Mouse (Mus musculus) left cerebral cortex, adult 8-10 months (tissue): ENCODE data around the gene Ltb. TPM values are rescaled to one million over a fixed set of nuclear protein-coding genes. Genes with fewer than 3 reads are reported as not detected.
A peak's percentile ranks its signal among the peaks of the same experiment; 100 is the strongest.

Source experiments
- DNase-seq, 2 experiments: peaks; one replicate each; pipeline ENCODE4 v3.0.0; 2022; ENCODE audit warnings: low spot score in 2 of 2
- total RNA-seq, 4 experiments: library from RNA; stranded (reverse); gene quantifications; 2 replicates each; pipeline ENCODE4 v1.2.4; 2022

Ltb gene
- total RNA-seq, 4 experiments from 2014 or later = 1.0 to 1.6 (median 1.2) TPM; not detected in 1

DNA sequence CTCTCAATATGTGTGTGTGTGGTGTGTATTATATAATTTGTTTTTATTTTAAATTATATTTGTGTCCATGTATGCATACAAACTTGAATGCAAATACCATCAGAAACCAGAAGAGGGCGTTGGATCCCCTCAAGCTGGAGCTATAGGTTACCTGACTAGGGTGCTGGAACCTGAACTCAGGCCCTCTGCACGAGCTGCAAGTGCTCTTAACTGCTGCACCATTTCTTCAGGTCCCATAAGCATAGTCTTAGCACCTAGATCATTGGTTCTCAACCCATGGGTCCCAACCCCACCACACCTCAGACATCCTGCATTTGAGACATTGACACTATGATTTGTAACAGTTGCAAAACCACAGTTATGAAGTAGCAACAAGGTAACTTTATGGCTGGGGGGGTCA lies 2.5 kb upstream of the Ltb start:
- no peak for DNase-seq

DNA sequence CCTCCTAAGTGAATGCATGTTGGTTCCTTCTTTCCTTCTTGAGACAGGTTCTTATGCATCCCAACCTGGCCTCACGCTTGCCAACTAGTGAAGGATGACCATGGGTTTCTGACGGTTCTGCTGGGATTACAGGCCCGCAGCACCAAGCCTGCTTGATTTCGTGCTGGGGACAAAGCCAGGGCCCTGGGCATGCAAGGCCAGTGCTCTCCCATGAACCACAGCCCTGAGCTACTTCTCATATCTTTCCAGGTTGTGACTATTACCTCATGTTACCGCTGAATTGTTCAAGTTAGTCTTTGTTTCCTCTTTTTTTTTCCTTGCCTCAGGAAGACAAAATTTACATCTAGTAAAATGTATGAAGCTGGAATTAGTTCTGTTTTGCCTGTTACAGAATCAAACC lies 1.3 kb upstream of the Ltb start:
- no peak for DNase-seq

DNA sequence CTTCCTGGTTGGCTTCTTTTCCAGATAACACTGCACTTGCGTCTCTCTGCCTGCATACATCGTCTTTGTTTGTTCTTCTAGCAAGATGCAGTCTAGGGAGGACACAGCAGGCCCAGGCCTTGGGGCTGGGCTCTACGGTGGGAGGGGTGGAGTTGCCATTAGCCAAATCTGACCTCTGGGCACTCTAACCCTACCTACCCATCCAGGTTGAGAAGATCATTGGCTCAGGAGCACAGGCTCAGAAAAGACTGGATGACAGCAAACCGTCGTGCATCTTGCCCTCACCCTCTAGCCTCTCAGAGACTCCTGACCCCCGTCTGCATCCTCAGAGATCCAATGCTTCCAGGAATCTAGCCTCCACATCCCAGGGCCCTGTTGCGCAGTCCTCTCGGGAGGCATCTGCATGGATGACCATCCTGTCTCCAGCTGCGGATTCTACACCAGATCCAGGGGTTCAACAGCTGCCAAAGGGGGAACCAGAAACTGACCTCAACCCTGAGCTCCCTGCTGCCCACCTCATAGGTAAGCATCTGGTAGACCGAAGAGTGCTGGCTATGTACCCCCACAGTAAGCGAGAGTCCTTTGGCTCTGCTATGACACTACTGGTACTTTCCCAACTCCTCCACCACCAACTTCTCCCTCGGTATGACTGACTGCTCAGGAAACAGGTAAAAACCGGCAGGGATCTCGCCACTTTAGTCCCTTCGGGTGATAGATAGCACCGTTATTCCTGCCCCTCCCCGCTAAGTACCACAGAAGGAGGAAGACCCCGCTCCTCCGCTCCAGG lies 798 bp downstream of the Ltb start:
- no peak for DNase-seq

DNA sequence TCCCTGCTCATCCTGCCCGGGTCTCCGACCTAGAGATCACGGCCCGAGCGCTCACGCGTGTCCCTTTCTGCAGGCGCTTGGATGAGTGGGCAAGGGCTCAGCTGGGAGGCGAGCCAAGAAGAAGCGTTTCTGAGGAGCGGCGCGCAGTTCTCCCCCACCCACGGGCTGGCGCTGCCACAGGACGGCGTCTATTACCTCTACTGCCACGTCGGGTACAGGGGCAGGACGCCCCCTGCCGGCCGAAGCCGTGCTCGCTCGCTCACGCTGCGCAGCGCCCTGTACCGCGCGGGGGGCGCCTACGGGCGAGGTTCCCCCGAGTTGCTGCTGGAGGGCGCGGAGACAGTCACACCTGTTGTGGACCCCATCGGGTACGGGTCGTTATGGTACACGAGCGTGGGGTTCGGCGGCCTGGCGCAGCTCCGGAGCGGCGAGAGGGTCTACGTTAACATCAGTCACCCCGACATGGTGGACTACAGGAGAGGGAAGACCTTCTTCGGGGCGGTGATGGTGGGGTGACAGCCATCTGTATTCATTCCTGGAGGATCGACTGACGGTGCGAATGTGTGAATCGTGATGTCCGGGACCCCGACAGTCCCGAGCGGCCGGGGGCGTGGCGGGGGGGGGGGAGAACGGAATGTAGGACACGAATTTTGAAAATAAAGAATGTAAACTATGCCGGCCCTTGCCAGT lies 1.5 kb downstream of the Ltb start:
- DNase-seq = peak; percentile 65 to 76

DNA sequence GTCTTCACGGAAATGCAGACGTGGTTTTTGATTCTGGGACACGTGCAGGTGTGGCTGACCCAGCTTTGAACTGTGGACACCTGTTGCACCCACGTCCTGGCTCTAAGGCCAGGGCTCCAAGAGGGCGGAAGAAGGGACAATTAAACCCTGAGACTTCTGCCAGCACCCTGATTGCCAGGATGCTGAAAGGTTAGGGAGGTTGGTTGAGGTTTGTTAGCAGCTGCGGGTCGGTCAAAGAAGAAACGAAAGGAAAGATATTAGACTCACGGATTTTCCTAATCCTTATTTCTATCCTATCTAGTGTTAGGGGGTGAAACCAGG lies 2.0 kb downstream of the Ltb start:
- no peak for DNase-seq

DNA sequence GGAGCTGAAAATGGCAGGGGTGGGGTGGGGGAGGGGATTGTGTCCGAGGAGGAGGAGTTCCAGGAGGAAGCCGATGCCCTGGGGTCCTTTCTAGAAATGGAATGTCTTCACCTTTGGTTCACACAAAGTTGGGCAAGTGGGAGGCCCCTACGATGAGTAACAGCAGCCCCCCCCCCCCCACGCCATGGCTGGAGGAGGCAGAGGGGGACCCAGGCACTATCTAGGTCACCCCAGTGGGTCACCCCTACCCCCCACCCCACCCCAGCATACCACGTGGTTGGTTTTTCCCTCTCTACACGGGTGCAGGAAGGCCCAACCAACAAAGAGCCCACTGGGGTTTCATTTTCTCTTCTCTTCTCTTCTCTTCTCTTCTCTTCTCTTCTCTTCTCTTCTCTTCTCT lies 2.9 kb downstream of the Ltb start:
- DNase-seq = no peak

DNA sequence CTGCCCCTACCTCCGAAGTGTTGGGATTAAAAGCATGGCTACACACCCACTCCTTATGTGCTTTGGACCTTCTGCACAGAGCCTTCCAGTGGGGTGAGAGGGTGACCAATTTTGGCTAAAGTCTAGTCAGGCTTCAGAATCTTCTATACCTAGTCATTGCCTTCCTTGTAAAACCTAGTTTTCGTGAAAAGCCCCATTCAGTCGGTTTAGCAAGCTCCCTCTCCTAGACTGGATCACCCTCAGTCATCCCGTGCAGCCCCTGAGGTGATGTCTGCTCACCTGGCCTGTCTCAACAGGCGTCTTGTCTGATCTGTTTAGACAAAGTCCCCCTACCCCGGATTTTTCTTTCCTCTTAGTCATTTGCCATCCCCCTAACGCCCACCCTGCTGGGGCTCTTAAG lies 3.8 kb downstream of the Ltb start:
- no peak for DNase-seq

DNA sequence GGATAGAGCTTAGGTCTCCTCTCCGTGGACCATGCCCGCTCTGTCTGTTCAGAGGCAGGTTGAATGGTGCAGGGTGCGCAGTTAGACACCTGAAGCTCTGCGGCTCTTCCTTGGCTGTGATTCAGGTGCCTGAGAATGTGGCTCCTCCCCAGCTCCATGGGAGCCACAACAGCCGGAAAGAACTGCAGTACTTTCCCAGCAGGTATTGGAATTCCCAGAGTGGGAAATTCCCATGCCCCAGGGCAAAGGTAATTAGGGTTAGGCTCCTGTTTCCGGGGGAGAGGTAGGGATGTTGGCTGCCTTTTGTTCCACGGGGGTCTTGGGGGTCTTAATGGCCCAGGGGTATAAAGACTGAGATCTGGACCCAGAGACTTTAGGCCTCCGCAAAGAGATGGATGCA lies 4.7 kb downstream of the Ltb start:
- no peak for DNase-seq

DNA sequence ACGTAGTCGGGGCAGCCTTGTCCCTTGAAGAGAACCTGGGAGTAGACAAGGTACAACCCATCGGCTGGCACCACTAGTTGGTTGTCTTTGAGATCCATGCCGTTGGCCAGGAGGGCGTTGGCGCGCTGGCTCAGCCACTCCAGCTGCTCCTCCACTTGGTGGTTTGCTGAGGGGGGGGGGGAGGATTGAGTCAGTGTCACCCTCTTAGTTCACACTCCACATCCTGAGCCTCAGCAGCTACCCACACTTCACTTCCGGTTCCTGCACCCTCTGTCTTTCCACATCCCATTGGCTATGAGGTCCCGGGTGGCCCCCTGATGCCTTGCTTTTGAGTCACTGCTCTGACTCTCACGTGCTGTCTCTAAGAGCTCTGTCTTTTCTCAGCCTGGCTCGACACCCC lies 6.2 kb downstream of the Ltb start:
- no peak for DNase-seq

DNA sequence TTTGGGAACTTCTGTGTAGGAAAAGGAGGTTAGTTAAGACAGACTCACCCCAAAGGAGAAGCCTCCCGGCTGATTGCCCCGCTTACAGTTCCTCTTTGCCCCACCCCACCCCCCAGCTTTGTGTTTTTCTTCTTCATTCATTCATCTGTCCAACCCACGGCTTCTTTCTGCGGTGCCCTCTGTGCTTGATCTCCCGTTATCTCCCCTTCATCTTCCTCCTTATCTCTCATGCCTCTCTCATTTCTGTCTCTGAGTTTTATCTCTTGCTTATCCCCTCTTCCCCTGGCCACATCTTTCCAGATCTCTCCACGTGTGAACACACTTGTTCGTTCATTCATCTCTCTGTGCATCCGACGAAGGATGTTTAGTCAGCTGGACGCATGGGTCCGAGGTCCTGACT lies 6.9 kb downstream of the Ltb start:
- DNase-seq = no peak

DNA sequence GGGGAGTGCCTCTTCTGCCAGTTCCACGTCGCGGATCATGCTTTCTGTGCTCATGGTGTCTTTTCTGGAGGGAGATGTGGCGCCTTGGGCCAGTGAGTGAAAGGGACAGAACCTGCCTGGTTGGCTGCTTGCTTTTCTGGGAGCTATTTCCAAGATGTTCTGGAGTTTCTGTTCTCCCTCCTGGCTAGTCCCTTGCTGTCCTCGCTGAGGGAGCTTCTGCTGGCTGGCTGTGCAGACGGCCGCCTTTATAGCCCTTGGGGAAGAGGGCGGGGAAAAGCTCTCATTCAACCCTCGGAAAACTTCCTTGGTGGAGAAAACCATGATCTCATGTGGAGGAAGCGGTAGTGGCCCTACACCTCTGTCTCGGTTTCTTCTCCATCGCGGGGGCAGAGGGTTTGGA lies 7.5 kb downstream of the Ltb start, which contains the start of gene Tnf:
Gene Tnf (minus strand): TSS at position 221 of the 400 bp plus-strand sequence.
- DNase-seq = no peak

DNA sequence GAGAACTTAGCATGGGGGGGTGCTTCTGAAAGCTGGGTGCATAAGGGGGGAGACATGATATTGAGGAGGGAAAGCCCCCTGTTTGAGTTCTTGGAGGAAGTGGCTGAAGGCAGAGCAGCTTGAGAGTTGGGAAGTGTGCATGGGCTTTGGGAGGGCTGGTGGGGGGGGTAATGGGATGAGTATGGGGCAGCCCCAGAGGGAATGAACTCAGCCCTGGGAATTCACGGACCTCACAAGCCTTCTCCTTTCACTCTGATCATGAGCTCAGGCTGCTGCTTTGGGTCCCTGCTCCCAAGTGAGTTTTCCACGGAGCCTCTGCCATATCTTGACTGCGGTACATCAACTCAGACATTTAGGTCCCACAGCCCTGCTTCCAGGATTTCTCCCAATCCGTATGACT lies 8.2 kb downstream of the Ltb start:
- no peak for DNase-seq

DNA sequence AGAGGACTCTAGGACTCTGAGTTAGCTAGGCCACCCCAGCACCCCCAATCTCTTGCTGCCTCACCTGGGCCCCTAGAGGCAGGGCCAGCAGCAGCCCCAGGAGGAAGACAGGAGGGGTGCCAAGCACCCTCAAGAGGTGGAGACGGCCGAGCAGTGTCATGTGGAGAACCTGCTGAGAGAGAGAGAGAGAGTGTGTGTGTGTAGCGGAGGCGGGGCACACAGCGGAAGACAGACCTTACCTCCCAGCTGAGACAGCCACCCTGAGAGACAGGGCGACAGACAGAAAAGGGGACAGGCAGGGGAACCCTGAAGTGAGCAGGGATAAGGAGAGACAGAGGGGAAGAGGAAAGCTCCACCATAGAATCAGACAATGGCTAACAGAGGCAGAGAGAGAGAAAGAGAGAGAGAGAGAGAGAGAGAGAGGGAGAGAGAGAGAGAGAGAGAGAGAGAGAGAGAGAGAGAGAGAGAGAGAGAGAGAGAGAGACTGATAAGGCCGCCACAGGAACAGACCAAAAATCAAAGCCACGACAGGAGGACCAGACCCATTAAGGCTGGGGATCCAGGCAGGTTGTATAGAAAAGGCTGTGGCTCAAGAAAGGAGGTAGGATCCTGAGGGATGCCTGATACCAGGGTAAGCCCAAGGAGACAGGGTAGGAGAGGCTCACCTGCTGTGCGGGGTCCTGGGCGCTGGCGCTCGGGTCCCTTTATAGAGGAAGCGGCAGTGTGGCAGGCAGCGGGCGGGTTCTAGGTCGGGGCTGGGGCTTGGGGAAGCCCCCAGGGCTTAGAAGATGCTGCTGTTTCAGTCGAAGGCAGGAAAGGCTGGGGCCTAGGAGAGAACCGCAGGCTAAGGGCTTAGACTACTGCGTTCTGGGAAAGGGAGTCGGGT lies 10.5 kb downstream of the Ltb start, which contains the start of gene Lta:
Gene Lta (minus strand): TSS at position 858 of the 886 bp plus-strand sequence.
- DNase-seq = no peak

DNA sequence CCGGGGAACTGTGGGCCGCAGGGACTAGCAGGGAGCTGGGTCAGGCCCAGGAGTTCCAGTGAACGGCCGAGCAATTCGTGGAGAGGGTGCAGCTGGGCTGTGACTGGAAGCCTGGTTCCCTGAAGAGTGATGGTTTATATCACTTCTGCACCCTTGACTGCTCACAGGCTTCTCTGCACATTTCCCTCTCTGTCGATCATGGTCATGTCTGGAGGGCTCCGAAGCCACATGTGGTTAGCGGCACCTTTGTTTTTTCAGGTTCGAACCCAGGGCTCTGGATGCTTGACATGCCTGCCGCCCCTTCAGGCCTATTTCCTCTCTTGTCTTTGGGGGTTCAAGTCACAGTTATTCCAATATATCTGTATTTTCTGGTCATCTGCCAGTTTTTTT lies 11.1 kb downstream of the Ltb start:
- DNase-seq = no peak

DNA sequence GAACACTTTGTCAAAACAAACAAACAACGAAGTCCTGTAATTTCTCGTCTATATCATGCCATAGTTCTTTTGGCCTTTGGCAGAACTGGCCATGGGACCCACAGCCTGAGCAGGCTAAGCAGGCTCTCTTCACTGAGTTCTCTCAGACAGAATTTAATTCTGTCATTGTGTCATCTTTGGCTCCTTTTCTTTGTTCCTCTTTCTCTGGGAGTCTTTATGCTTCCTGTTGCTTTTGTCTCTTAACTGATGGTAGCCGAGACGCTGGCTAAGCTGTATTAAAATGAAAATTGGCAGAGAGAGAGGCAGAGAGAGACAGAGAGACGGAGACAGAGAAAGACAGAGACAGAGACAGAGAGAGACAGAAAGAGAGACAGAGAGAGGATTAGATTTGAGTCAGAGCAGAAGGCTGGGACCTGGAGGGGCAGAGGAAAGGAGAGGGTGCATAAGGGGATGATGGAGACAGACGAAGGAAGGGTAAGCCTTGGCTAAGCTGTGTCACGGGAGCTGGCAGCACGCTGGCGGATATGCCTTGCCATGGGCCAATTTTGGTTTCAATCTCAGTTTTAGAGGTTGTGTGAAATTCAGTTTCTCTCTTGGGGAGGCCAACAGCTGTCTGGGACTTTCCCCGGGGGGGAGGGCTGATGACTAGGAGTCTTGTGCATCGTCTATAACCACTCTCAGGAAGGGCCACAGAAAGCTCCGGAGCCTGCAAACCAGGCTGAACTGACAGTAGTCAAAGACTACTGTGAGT lies 15.7 kb downstream of the Ltb start:
- DNase-seq = no peak

DNA sequence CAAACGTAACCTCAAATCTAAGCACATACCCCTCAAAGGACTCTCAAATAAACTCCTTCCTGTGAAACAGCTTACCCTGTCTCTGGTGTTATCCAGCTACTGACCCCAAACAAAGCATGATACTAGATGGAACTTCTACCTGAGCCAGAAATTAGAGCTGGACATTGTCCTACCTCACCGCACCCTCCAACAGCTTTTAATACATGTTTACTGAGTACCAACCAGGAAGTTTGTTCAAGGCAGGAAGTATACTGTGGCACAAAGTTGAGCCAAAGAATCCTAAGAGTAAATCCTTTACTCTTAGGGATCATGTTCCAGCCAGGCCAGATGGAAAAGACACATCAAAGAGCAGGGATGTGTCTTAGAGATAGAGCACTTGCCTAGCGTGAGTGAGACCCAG lies 16.4 kb downstream of the Ltb start:
- DNase-seq = no peak

DNA sequence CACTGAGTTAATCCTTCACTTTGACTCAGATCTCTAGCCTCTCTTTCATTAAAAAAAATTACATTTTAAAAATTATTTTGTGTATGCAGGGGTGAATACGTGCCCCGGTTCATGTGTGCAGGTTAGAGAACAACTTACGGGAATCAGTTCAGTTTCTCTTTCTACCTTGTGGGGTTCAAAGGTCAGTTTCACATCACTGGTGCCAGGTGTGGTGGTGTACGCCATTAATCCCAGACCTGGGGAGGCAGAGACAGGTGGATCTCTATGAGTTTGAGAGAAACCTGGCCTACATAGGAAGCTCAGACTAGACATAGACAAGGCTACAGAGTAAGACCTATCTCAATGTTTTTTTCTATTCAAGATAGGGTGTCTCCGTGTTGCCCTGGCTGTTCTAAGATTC lies 18.8 kb downstream of the Ltb start:
- no peak for DNase-seq

DNA sequence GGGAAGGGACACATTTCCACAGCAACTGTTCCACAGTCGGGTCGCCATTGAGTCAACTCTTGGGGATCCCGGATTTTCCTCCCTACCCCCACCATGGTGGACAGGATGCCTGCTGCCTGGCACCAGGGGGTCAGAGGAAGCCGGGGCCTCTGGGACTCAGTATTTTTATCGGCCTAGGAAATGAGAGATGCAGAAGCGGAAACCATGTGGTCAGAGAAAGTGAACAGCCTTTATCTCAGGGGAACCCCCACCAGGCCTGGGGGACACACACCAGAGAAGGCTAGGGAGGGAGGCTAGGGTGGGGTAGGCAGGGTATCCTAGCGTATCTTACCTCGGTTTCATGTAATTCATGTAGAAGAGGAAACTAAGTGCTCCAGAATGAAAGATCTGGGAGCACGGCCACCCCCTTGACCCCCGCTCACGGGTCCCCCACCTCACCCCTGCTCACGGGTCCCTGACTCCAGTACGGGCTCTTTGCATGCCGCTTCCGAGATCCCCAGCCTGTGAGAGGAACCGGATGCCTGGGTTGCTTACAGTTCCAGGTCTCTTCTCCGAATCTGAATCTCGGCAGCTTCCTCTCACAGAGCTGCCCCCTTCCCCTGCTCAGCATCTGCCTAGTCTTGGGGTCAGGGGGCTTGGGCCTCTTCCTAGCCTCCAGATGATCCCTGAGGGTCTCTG lies 24.4 kb downstream of the Ltb start:
- no peak for DNase-seq

DNA sequence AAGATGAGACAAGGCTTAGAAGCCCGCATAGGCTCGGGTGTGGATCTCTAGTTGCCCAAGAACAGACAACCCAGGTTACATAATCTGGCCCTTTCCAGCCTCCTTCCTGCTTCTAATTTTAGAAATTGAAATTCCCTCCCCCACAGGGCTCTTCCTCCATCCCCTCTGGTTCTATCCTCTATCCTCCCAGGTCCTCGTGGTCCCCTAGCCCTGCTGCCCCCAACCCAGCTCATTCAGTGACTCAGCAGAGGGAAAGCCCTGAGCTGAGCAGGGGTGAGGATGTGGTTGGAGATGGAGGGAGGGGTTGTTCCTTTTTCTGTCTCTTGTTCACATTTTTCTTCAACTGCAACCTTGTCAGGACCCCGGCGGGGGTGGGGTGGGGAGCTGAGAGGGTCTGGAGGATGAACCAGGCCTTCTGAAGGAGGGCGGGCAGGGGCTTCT lies 25.4 kb downstream of the Ltb start:
- DNase-seq = no peak

DNA sequence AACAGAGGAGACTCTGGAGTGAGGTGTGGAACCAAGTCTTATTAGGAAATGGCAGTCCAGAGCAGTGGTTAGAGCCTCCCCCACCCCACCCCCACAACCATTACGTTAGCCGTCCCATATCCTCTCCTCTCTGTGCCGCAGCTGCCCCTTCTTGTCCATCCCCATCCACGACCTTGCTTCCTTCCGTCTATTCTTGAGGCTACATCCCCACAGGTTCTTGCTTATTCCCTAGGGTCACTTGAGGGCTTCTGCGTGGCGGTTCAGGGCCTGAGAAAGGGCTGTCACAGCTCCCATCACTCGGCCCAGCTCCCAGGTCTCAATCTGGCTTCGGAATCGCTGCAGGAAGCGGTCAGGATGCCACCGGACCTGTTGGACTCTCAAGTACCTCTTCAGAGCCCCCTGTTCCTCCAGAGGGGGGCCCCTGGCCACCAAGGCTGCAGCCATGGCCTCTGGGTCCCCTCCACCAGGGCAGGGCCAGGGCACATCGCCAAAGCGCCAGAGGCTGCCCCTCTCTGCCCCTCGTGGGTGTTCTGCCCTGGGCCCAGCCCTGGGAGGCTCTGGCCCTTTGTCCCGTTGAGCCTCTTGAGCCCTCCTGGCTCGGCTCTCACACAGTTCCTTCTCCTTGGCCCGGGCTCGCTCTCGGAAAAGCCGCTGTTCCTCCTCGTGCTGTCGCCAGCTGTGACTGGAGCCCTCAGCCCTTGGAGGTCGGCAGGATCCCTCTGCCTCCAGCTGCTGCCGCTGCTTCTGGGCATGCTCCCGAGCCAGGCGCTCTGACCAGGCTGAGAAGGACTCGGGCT lies 26.1 kb downstream of the Ltb start, which contains the start of gene Gm16181:
Gene Gm16181 (plus strand): TSS at position 679 of the 797 bp plus-strand sequence.
- no peak for DNase-seq
